Mouse (Mus musculus) CH12.LX (cell line): Measurements from ENCODE around the gene Entpd2.

Source experiments
- CHD2 ChIP-seq: IDR thresholded peaks from 2 replicates; pipeline ENCODE4 v1.6.1; 2011; ENCODE audit warnings: low read length, improper control_type of control experiment
- CTCF ChIP-seq, 2 experiments: IDR thresholded peaks in 1 of 2; conservative IDR thresholded peaks in 1 of 2; 2 replicates each; pipeline ENCODE4 v1.5.1; 2011 to 2012; ENCODE audit warnings: low read depth in 2 of 2, low read length in 2 of 2, improper control_type of control experiment in 1 of 2, inconsistent platforms in 1 of 2, mild to moderate bottlenecking in 1 of 2, moderate library complexity in 1 of 2
- HCFC1 ChIP-seq: IDR thresholded peaks from 2 replicates; pipeline ENCODE4 v1.6.1; 2012; ENCODE audit warnings: low read depth, mild to moderate bottlenecking, inconsistent platforms, low read length, improper control_type of control experiment
- MAFK ChIP-seq: IDR thresholded peaks from 2 replicates; pipeline ENCODE4 v1.6.1; 2011; ENCODE audit warnings: low read length, improper control_type of control experiment; ENCODE audit not compliant: insufficient replicate concordance
- MAX ChIP-seq: IDR thresholded peaks from 2 replicates; pipeline ENCODE4 v1.6.1; 2011; ENCODE audit warnings: low read length, improper control_type of control experiment
- MAZ ChIP-seq: IDR thresholded peaks from 2 replicates; pipeline ENCODE4 v1.6.1; 2012; ENCODE audit warnings: low read depth, mild to moderate bottlenecking, inconsistent platforms, low read length, improper control_type of control experiment, moderate library complexity
- NELFE ChIP-seq: IDR thresholded peaks from 2 replicates; pipeline ENCODE4 v1.6.1; 2011; ENCODE audit warnings: low read depth, low read length, improper control_type of control experiment
- POLR2A ChIP-seq: IDR thresholded peaks from 2 replicates; pipeline ENCODE4 v1.6.1; 2011; ENCODE audit warnings: low read depth, mild to moderate bottlenecking, improper control_type of control experiment, low read length
- POLR2AphosphoS2 ChIP-seq: IDR thresholded peaks from 2 replicates; pipeline ENCODE4 v1.6.1; 2011; ENCODE audit warnings: low read depth, low read length, improper control_type of control experiment
- SMC3 ChIP-seq: IDR thresholded peaks from 2 replicates; pipeline ENCODE4 v1.6.1; 2011; ENCODE audit warnings: low read depth, low read length, improper control_type of control experiment
- TCF12 ChIP-seq: IDR thresholded peaks from 2 replicates; pipeline ENCODE4 v1.6.1; 2014; ENCODE audit warnings: low read depth, mild to moderate bottlenecking, inconsistent platforms, low read length, improper control_type of control experiment
- UBTF ChIP-seq: IDR thresholded peaks from 2 replicates; pipeline ENCODE4 v1.6.1; 2012; ENCODE audit warnings: low read depth, mild to moderate bottlenecking, inconsistent platforms, low read length, improper control_type of control experiment, moderate library complexity
- ZC3H11A ChIP-seq: IDR thresholded peaks from 2 replicates; pipeline ENCODE4 v1.6.1; 2012; ENCODE audit warnings: low read depth, mild to moderate bottlenecking, inconsistent platforms, low read length, improper control_type of control experiment
- ZNF384 ChIP-seq: IDR thresholded peaks from 2 replicates; pipeline ENCODE4 v1.6.1; 2012; ENCODE audit warnings: low read depth, low read length, improper control_type of control experiment, inconsistent platforms

DNA sequence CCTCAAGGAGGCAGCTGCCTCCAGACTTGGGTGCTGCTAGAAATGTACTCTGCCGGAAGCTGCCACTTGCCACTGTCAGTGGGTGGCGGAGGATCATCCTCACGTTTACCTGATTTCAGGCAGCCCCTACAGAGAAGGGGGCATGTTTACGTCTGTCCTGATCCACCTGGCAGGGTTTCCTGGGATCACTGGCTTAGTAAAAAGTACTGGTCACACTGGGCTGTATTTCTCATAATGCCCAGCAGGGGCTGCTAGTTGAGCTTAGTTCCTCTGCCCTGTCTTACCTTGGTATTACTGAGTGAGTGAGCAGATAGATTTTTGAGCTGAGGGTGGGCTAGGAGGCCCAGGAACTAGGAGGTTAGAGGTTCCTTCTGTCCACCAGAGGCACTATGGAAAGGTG, 19.1 kb upstream of the Entpd2 start:
- TF ChIP-seq POLR2A (no peak), MAZ (no peak), MAX (no peak), CHD2 (no peak), MAFK (no peak), POLR2AphosphoS2 (no peak), SMC3 (peak; percentile 74), TCF12 (no peak), CTCF (conservative IDR thresholded peaks at IDR 0.05 in 1 of 2, IDR thresholded peaks at IDR 0.05 in 1 of 2; ENCODE audit: low read depth in 2 of 2, low read length in 2 of 2) (peak; percentile 83 to 84), HCFC1 (no peak), NELFE (no peak), ZC3H11A (no peak), UBTF (no peak), ZNF384 (no peak)
